Mouse (Mus musculus): ENCODE data around the gene Ass1.

Gene Ass1

DNA sequence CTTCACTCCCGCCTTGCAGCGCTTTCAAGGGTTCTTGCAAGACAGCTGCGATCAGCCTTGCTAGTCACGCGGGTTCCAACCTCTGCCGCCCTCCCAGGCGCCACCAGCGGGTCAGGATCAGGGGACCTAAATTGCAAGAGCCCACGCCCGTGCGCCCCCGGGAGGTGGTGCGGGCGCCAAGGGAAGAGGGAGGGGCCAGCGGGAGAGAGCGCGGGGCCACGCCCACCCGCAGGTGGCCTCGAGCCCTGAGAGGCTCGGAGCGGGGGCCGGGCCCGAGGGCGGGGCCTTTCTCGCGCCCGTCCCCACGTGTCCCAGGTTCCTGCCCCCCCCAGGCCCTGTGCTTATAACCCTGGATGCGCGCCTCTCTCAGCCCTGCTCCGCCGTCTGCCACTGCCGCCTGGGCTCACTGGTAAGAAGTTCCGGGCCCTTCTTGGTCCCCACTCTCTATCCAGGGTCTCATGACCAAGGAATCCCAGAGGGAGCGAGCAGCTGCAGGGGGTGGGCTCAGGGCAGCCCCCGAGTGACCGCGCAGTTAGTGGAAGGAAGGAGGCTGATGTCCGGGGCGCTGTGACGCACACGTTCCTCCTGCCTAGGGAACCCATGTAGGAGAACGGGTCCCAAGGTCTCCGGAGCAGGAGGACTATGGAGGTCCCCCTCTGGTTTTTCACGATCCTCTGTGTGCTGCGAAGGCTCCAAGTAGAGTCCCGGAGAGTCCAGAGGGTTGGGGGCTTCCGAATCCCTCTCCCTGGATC, at the start of gene Ass1:
Gene Ass1, plus strand, starts transcription at position 277 of the 752 bp plus-strand sequence.
- peak; percentile 90 for DNase-seq

DNA sequence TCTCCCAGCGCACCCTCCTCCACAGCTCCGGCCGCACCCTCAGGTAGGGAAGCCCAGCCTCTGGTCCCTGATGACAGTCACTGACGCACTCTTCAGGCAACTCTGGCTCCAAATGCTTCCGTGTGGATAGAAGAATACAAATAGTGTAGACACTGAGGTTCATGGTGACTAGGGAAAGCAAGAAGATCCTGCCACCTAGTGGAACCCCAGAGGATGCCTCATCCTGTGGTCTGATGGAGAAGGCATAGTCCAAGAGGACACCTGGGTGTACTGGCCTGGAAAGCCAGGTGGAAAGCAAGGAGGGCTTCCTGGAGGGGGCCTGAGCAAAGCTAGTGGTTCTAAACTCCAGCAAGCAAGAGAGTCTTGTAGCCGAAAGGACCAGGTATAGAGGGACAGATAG, 49.1 kb upstream of the Ass1 start:
- DNase-seq, result no peak

GRCm38 (mm10) chr2:31422576-31422975, 47.4 kb upstream of the Ass1 start:
- DNase-seq, result no peak

DNA sequence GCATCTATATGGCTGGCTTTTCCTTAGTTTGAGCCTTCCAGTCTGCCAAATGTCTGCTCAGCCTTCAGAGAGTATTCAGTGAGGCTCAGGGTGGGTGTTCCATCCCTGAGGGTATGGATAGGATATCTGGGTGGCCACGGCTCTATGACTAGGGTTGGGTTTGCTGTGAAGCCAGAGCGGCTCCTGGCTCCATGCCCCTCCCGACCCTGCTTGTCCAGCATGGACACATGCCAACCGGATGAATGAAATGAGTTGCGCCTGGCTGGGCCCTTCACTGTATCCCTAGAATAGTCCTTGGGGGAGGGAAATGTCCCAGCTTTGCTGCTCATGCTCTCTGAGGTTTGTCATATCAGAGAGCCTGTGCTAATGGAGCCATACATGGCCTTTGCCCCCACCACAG, 38.5 kb upstream of the Ass1 start:
- DNase-seq, result no peak

DNA sequence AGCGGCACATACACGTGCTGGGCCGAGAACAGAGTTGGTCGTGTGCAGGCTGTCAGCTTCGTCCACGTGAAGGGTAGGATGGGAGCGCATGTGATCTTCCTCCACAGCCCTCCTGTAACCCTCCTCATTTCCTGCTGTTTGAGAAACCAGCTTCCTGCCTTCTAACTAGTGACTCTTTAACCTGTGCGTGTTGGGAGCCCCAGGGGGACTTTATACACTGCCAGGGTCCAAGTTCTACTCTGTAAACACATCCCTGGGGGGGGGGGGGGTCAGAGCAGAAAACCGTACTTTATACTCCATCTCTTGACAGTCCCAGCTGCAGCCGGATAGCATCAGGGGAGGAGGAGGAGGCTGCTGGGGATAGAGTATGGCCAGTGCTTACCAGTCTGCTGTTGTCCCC, 35.3 kb upstream of the Ass1 start:
- peak; percentile 51 for DNase-seq

GRCm38 (mm10) chr2:31435567-31435966, 34.4 kb upstream of the Ass1 start:
- DNase-seq, result peak; percentile 78

GRCm38 (mm10) chr2:31437480-31438245, 32.3 kb upstream of the Ass1 start:
- DNase-seq, result peak; percentile 49

DNA sequence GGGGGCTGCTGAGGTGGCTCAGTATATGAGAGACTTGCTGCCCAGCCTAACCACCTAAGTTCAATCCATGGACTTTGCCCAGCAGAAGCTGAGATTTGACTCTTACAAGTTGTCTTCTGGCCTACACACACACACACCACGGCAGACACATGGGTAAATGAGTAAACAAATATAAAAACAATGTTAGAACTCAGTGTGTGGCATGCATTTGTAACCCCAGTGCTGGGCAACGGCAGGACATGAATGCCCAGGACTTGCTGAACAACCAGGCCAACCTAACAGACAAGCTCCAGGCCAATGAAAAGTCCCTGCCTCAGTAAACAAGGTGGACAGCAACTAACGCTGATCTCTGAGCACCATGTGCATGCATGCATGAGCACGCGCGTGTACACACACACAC, 30.4 kb upstream of the Ass1 start:
- DNase-seq, result peak; percentile 59

DNA sequence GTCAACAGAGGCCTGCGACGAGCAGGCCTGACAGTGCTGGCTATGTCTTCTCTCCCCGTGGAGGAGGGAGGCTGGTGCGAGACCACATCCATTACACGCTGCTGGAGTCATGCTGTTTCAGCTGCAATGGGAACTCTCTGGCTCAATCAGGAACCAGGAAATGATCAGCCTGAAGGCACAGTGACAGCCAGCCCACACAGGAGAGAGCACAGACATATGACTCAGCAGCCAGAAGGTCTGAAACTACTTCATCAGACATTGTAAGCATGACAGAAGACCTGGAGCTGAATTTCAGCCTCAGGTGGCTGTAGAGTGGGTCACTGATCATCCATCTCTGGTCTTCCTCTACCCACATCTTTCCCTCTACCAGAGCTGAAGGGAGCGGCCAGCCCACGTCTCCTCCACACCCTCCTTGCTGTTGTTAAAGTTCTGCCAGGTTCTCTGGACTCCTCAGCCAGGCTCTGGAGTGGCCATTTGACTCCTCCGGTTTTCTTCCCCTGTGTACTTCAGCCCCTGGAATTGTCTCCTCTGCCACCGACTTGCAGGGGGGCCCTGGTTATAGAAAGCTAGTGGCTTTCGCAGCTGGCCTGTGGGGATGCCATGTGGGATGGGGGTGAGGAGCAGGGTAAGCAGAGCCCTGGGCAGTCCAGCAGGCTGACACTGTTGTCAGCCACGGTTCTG, 27.4 kb upstream of the Ass1 start:
- DNase-seq, result no peak

DNA sequence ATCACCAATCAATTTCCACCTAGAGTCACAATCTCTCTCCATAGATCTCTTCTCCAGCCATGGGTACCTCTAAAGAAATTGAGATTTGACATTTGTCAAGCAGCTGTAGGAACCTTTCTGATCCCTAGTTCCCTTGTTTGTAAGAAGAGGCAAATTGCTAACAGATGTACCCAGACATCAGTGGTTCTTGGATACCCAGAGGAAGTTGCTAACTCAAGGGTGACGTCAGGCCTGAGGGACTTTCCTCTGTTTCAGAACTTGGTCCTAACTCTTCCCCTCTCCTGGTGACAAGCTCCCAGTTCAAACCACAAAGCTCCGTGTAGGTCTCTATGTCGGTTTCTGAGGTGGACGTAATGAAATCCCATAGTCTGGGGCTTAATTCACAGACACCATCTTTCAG, 24.0 kb upstream of the Ass1 start:
- DNase-seq, result no peak

DNA sequence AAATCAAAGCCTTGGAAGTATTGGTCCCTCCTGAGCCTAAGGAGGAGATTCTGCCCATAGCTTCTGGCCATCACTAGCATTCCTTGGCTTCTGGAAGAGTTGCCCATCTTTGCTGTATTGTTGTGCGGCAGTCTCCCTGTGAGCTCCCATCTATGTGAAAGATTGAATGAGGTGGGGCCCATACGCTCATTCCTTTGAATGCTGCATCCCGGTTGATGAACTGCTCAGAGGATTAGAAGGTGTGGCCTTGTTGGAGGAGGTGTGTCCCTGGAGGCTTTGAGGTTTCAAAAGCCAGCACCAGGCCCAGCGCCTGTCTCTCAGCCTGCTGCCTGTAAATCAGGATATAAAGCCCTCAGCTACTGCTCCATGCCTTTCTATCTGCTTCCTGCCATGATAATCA, 23.6 kb upstream of the Ass1 start:
- no peak for DNase-seq

GRCm38 (mm10) chr2:31447536-31447935, 22.5 kb upstream of the Ass1 start:
- no peak for DNase-seq

DNA sequence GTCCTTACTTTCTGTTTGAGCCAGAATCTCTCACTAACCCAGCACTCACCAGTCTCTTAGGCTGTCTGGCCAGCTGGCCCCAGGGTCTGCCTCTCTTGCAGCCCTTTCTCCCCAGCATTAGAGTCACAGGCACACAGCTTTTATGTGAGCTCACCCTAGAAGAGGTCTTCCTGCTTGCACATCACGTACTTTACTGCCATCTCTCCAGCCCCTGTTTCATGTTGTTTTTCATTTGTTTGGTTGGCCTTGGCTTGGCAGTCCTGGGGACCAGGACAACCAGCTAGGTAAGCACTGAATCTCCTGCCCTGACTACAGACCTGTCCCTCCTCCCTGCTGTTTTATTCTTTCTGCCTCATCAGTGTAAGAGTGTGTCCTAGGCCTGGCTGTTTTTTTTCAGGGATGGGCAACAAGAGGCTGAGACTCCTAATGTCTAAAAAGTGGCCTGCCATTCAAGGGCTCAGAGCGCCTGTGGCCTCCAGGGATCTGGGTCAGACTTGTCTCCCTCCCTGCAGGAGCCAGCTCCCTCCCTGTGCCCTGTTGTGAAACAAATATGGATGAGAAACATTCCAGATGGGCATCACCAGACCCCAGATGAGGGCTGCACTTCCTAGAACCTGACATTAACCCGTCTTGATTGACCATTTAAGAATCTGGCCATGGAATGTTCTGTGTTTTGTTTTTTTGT, 21.1 kb upstream of the Ass1 start:
- DNase-seq, result no peak

DNA sequence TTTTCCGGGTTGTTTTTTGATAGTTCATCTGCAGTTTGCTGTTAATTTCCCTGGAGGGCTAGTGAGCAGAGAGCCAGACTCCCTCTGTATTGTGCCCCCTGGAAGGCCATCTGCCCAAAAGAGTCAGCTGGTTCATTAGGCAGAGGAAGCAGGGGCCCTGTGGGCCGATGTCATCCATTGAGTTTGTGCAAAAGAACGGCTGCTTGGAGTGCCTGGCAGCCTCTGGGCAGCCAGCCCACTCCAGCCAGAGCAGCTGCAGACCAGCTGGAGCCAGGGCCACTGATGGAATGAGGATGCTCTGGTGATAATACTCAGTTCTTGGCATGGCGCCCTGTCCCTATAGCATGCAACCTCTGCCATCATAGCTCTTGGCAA, 20.6 kb upstream of the Ass1 start:
- DNase-seq, result no peak

DNA sequence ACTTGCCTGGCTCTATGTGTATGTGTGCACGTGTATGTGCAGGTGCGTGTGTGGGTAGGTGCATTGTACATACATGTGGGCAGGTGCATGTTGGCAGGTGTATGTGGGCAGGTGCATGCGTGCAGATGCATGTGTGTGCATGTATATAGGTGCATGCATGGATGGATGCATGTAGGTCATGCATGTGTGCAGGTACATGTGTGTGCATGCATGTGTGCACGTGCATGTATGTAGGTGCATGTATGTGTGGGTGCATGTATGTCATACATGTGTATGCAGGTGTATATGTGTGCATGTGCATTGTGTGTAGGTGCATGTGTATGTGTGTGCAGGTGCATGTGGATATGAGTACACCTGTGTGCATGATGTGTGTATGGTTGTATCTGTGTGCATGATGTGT, 20.1 kb upstream of the Ass1 start:
- DNase-seq, result no peak

DNA sequence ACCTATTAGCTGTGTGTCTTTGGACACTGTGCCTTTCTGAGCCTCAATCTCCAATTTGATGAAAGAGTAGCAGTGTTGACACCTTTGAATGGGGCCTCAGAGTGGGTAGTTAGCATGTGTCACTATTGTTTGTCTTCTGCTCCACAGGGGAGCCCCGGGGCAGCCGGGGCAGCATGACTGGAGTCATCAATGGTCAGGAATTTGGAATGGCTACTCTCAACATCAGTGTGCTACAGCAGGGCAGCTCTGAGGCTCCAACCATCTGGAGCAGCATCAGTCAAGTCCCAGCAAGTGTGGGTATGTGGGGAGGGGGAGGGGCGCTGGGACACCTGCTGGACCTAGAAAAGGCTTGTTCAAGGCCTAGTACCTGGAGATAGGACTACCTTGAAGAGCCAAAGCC, 19.3 kb upstream of the Ass1 start:
- DNase-seq, result no peak

- no peak for DNase-seq
These were observed 18.5 kb upstream of the Ass1 start for GRCm38 (mm10) chr2:31451530-31451929.

DNA sequence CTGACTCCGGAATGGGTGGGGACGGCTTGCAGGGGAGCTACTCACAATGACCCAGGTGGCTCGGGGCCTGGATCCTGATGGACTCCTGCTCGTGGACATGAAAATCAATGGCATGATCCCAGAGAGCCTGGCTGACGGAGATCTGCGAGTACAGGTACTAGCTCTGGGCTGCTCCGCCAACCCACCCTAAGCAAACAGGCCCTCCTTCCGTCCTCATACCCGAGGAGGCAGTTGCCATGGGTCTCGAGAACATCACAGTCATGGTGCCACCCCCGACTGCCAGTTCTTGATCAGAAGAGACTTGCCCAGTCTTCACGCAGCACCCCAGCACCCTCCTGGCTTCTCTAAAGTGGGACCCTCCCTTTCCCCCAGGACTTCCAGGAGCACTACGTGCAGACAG, 17.0 kb upstream of the Ass1 start:
- no peak for DNase-seq

DNA sequence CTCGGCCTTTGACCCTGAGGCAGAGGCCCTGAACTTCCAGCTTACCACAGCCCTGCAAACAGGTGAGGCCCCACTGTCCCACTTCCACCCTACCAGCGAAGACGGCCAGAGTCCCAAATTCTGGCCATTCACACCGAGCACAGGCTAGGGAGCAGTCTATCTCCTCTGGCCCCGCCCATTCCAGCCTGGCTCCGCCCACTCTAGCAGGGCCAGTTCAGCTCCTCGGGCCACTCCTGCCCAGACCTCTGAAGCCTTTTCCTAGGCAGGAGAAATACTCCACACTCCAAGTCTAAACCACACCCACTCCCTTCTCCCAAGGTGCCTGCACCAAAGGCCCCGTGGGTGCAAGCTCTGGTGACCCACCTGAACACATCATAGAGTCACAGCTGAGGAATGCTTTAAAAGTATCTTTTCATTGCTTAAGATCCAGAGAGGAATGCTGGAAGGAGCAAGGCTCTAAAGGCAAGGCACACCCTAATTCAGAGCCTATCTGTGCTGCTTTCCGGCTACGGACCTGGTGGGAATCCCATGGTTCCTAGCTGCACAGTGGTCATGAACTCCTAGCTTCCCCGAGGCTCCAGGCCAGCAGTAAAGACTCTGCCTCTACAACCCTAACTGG, 16.3 kb upstream of the Ass1 start:
- DNase-seq, result peak; percentile 75

DNA sequence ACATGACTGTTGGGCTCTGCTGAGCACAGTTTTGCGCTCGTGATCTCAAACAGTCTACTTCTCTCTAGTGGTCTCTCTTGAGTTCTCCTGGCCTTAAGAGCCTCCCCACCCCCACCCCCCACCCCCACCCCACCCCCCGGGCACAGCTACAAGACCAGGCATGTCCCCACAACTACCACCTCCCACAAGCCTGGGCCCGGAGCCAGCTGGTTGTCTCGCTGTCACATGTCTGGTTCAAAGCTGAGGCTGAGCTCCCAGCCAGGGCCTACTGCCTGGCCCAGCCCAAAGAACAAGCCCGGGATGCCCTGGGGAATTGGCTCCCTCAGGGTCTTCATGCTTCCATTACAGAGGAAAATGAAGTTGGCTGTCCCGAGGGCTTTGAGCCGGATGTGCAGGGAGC, 15.7 kb upstream of the Ass1 start:
- peak; percentile 53 for DNase-seq

GRCm38 (mm10) chr2:31455418-31455817, 14.6 kb upstream of the Ass1 start:
- DNase-seq, result no peak

- peak; percentile 53 for DNase-seq
These were observed 11.5 kb upstream of the Ass1 start for GRCm38 (mm10) chr2:31458460-31458859.
